Mouse (Mus musculus) bone marrow macrophage, adult 2 months (primary cell): ENCODE data around the gene Parva.

Experiments used
- CTCF ChIP-seq: IDR thresholded peaks from 2 replicates; pipeline ENCODE4 v1.5.1; 2012; ENCODE audit warnings: low read depth, mild to moderate bottlenecking, low read length, moderate library complexity
- POLR2A ChIP-seq: IDR thresholded peaks from 2 replicates; pipeline ENCODE4 v1.6.1; 2012; ENCODE audit warnings: mild to moderate bottlenecking, low read depth, low read length, borderline replicate concordance

GRCm38 (mm10) chr7:112512895-112513294, 85.6 kb downstream of the Parva start:
- no peak for TF ChIP-seq CTCF
- no peak for TF ChIP-seq POLR2A
